Mouse (Mus musculus): ENCODE data around the gene Sdhaf2. TPM values are rescaled to one million over a fixed set of nuclear protein-coding genes. Genes with fewer than 3 reads are reported as not detected.
"Not testable (repeated sequence)": the region's sequence is repeated elsewhere in the genome, so short reads cannot be mapped to it uniquely, and the experiment has no call there.

The Sdhaf2 gene
- 67.6 and 69.6 TPM in 2 replicates for polyA plus RNA-seq (2014; fragmentation: Nextera tagmentation; extraction: Ambion mirVana)

DNA sequence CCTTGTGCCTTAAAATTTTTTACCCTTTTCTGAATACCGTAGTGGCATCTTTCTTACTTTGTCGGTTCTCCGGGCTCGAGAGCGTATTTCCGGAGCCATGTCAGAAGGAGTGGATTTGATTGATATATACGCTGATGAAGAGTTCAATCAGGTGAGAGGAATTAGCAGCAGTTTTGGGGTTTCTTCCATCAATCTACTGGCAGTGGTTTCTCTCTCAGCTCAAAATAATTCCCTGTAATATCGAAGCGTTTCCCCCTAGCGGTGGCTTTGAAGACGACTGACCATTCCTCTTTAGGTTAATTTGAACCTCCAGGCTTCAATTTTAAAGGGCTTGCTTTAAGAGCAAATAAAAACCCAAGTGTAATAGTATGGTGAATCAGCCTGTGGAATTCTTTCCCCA is at the start of gene Sdhaf2:
Gene Sdhaf2 (minus strand): TSS at position 233 of the 400 bp plus-strand sequence.
- no peaks in the 10 kb centered on the region for H3K27me3 ChIP-seq (ENCODE audit: control insufficient read depth, insufficient read depth, low read length)
- H3K9me3 ChIP-seq (ENCODE audit: control insufficient read depth, low read length): no peaks in the 10 kb centered on the region
- ATAC-seq (ENCODE audit: low FRiP score, low TSS enrichment) (no peak), DNase-seq (peak; percentile 87)
- H3K36me3 ChIP-seq (ENCODE audit: control insufficient read depth, insufficient read depth, low read length): peaks cover 19% of the 10 kb centered on the region
- peak within 1 kb of the TSS; percentile 94 for H3K27ac ChIP-seq (replicated peaks; ENCODE audit: low read depth, low read length)
- peak within 1 kb of the TSS; percentile 94 for H3K9ac ChIP-seq (replicated peaks; ENCODE audit: low read length)
- H3K4me1 ChIP-seq (ENCODE audit: control insufficient read depth, insufficient read depth, low read length): peaks cover 17% of the 10 kb centered on the region
- WGBS: 0% methylated on average over 11 of the region's 11 CpGs
- peak within 1 kb of the TSS; percentile 96 for H3K4me3 ChIP-seq (replicated peaks; ENCODE audit: low read depth, low read length)
- H3K4me2 ChIP-seq (ENCODE audit: low read length): peak within 1 kb of the TSS; percentile 75

DNA sequence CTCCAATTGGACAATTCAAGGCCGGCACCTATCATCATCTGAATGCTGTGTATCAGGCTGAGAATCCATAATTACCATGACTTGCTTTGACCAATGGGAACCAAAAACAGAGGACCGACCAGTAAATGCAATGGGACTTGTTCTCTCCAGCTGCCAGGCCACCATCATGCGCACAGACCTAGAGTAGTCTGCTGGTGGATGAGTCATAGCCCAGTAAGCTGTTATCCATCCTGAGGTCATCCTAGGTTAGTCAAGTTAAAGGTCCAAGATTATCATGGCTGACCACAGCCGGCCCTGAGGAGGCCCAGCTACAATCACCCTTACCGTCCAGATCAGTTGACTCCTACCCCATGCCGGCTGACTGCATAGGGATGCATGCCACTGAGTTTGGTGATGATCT is 43.7 kb upstream of the Sdhaf2 start:
- H3K4me2 ChIP-seq (ENCODE audit: low read length): no peak overlapping the region
- H3K9ac ChIP-seq (replicated peaks; ENCODE audit: low read length): no peak overlapping the region
- H3K27ac ChIP-seq (replicated peaks; ENCODE audit: low read depth, low read length): no peak overlapping the region
- H3K4me3 ChIP-seq (replicated peaks; ENCODE audit: low read depth, low read length): no peak overlapping the region
- H3K4me1 ChIP-seq (ENCODE audit: control insufficient read depth, insufficient read depth, low read length): no peaks in the 10 kb centered on the region
- no peaks in the 10 kb centered on the region for H3K27me3 ChIP-seq (ENCODE audit: control insufficient read depth, insufficient read depth, low read length)
- 97% methylated on average over 6 of the region's 6 CpGs for WGBS
- ATAC-seq (ENCODE audit: low FRiP score, low TSS enrichment): no peak
- H3K36me3 ChIP-seq (ENCODE audit: control insufficient read depth, insufficient read depth, low read length): peaks cover 53% of the 10 kb centered on the region
- no peak for DNase-seq
- H3K9me3 ChIP-seq (ENCODE audit: control insufficient read depth, low read length): no peaks in the 10 kb centered on the region

DNA sequence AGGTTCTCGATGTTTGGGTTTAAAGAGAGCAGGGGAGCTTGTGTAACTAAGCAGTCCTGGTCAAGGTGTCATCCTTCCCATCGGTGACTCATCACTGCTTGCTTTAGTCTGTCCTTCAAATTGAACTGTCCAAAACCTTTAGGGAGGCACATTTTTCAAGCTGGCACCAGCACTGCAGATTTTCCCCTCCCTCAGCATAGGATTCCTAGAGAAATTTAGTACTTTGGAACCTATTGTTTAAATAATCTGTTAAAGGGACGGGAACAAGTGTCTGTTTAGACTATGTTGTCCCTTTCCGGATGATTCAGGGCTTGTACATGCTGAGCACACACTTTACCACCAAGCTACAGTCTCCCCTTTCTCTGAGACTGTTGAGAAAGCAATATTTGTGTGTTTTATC is 39.3 kb upstream of the Sdhaf2 start:
- 86% methylated on average over 4 of the region's 4 CpGs for WGBS
- ATAC-seq (ENCODE audit: low FRiP score, low TSS enrichment): no peak

DNA sequence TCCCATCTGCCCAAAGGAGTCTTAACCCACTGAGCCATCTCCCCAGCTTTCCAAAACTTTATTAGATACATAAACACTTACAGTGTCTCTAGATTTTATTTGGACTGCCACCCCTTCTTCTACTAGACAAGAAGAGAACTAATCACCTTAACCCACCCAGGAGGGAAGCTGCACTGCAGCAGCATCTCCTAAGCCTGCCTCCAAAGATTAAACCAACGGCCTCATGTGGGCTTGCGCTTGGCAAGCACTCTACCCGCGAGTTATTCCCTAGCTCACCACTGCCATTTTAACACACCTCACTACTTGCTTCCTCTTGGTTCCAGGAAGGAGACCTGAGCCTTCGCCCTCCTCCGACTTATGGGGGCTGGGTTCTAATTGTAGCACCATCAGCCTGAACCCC is 38.3 kb upstream of the Sdhaf2 start:
- 87% methylated on average over 6 of the region's 6 CpGs for WGBS

More for the DNA sequence above, 39.3 kb upstream of the Sdhaf2 start:
- Histone ChIP-seq H3K4me1 (ENCODE audit: control insufficient read depth, insufficient read depth, low read length) (no peaks in the 10 kb centered on the region), H3K4me3 (replicated peaks; ENCODE audit: low read depth, low read length) (no peak overlapping the region), H3K36me3 (ENCODE audit: control insufficient read depth, insufficient read depth, low read length) (peaks cover 11% of the 10 kb centered on the region), H3K9me3 (ENCODE audit: control insufficient read depth, low read length) (no peaks in the 10 kb centered on the region), H3K4me2 (ENCODE audit: low read length) (no peak overlapping the region), H3K27me3 (ENCODE audit: control insufficient read depth, insufficient read depth, low read length) (no peaks in the 10 kb centered on the region), H3K9ac (replicated peaks; ENCODE audit: low read length) (no peak overlapping the region), H3K27ac (replicated peaks; ENCODE audit: low read depth, low read length) (no peak overlapping the region)
- no peak for DNase-seq

DNA sequence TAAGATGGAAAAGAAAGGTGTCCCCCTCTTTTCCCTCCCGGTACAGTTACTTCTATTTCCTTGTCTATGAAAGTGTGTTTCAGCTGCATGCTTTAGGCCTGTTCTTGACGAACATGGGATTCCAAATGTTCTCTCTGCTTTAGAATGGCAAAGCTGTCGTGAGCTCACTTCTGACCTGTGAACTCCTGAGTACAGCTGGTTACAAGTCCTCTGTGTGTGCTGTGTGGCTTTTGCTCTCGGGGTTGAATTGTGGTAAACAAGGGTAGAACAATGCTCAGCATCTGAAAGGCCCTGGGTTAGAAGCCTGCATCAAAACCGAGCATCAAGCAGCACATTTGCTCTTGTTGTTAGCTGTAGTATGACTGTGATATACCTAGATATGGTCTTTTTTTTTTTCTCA is 36.4 kb upstream of the Sdhaf2 start:
- no peak overlapping the region for H3K27ac ChIP-seq (replicated peaks; ENCODE audit: low read depth, low read length)
- ATAC-seq (ENCODE audit: low FRiP score, low TSS enrichment) (no peak), DNase-seq (no peak)
- no peaks in the 10 kb centered on the region for H3K36me3 ChIP-seq (ENCODE audit: control insufficient read depth, insufficient read depth, low read length)
- no peaks in the 10 kb centered on the region for H3K27me3 ChIP-seq (ENCODE audit: control insufficient read depth, insufficient read depth, low read length)
- no peaks in the 10 kb centered on the region for H3K9me3 ChIP-seq (ENCODE audit: control insufficient read depth, low read length)
- no peak overlapping the region for H3K4me3 ChIP-seq (replicated peaks; ENCODE audit: low read depth, low read length)
- no peaks in the 10 kb centered on the region for H3K4me1 ChIP-seq (ENCODE audit: control insufficient read depth, insufficient read depth, low read length)
- 68% methylated on average over 5 of the region's 5 CpGs for WGBS
- no peak overlapping the region for H3K4me2 ChIP-seq (ENCODE audit: low read length)
- no peak overlapping the region for H3K9ac ChIP-seq (replicated peaks; ENCODE audit: low read length)

More for the DNA sequence above, 38.3 kb upstream of the Sdhaf2 start:
- H3K4me1 ChIP-seq (ENCODE audit: control insufficient read depth, insufficient read depth, low read length): no peaks in the 10 kb centered on the region
- no peaks in the 10 kb centered on the region for H3K27me3 ChIP-seq (ENCODE audit: control insufficient read depth, insufficient read depth, low read length)
- no peaks in the 10 kb centered on the region for H3K9me3 ChIP-seq (ENCODE audit: control insufficient read depth, low read length)
- no peak overlapping the region for H3K9ac ChIP-seq (replicated peaks; ENCODE audit: low read length)
- H3K36me3 ChIP-seq (ENCODE audit: control insufficient read depth, insufficient read depth, low read length): peaks cover 3% of the 10 kb centered on the region; the same call in 1 of the 2 replicates
- no peak for ATAC-seq (ENCODE audit: low FRiP score, low TSS enrichment)
- no peak overlapping the region for H3K27ac ChIP-seq (replicated peaks; ENCODE audit: low read depth, low read length)
- H3K4me2 ChIP-seq (ENCODE audit: low read length): no peak overlapping the region
- no peak for DNase-seq
- H3K4me3 ChIP-seq (replicated peaks; ENCODE audit: low read depth, low read length): no peak overlapping the region

DNA sequence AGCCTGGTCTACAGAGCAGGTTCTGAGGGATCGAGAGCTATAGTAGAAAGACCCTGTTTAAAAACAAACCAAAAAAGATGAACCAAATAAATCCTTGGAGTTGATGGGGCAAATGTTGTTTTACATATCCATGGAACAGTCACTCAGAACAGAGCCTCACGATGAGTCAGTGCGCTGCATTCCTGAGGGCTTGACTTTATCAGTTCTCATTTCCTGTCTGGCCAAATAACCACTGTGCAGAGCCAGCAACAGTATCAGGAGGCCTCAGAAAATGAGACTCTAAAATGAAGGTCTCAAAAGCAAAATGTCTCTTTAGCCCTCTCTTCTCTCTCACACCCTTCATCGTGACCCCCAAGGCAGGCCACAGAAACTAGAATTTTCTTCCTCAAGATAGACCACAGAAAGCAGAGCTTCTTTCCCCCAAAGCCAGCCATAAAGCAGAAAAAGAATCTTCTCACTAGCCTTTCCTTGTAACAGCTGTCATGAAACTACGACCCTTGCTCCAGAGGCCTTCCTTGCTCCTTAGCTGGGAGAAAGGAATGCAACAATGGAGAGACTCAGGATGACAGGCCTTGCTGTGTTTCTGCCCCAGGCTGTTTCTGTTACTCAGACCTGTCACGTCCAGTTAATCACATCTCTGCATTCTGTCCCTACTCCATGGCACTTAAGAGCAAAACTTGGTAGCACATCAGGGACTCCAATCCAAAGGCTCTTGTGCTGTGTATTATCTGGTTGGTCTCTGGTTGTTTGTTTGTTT is 35.8 kb upstream of the Sdhaf2 start:
- ATAC-seq (ENCODE audit: low FRiP score, low TSS enrichment) (no peak), DNase-seq (no peak)
- no peak overlapping the region for H3K4me2 ChIP-seq (ENCODE audit: low read length)
- H3K27me3 ChIP-seq (ENCODE audit: control insufficient read depth, insufficient read depth, low read length): no peaks in the 10 kb centered on the region
- H3K36me3 ChIP-seq (ENCODE audit: control insufficient read depth, insufficient read depth, low read length): no peaks in the 10 kb centered on the region
- H3K9ac ChIP-seq (replicated peaks; ENCODE audit: low read length): no peak overlapping the region
- no peak overlapping the region for H3K27ac ChIP-seq (replicated peaks; ENCODE audit: low read depth, low read length)
- 0 out of 2 replicates have a peak, but pooled peaks cover 3% of the 10 kb centered on the region for H3K4me1 ChIP-seq (ENCODE audit: control insufficient read depth, insufficient read depth, low read length)
- WGBS: 70% methylated on average over 6 of the region's 6 CpGs
- H3K9me3 ChIP-seq (ENCODE audit: control insufficient read depth, low read length): no peaks in the 10 kb centered on the region
- no peak overlapping the region for H3K4me3 ChIP-seq (replicated peaks; ENCODE audit: low read depth, low read length)

DNA sequence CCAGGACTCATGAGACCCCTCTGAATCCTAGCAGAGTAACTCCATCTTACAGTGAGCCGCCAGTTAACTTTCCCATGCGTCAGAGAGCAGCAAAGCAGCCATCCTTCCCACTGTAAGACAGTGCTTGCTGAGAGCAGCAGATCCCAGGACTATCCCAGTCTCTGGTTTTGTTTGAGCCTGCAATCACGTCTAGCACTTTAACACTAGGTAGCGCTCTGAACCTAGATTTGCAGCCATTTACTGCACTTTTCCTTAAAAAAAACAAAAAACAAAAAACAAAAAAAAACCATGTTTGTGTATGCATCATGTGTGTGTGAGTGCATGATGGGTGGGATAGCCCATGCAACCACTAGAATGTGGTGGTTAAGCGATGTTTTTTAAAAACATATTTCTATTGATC is 34.2 kb upstream of the Sdhaf2 start:
- no peak overlapping the region for H3K9ac ChIP-seq (replicated peaks; ENCODE audit: low read length)
- WGBS: 36% methylated on average over 5 of the region's 5 CpGs
- H3K4me3 ChIP-seq (replicated peaks; ENCODE audit: low read depth, low read length): no peak overlapping the region
- peak; percentile 37 for DNase-seq
- no peak overlapping the region for H3K4me2 ChIP-seq (ENCODE audit: low read length)
- H3K36me3 ChIP-seq (ENCODE audit: control insufficient read depth, insufficient read depth, low read length): no peaks in the 10 kb centered on the region
- H3K9me3 ChIP-seq (ENCODE audit: control insufficient read depth, low read length): no peaks in the 10 kb centered on the region
- H3K27me3 ChIP-seq (ENCODE audit: control insufficient read depth, insufficient read depth, low read length): no peaks in the 10 kb centered on the region
- no peak for ATAC-seq (ENCODE audit: low FRiP score, low TSS enrichment)
- H3K27ac ChIP-seq (replicated peaks; ENCODE audit: low read depth, low read length): no peak overlapping the region
- peaks cover 10% of the 10 kb centered on the region; the same call in 1 of the 2 replicates for H3K4me1 ChIP-seq (ENCODE audit: control insufficient read depth, insufficient read depth, low read length)

DNA sequence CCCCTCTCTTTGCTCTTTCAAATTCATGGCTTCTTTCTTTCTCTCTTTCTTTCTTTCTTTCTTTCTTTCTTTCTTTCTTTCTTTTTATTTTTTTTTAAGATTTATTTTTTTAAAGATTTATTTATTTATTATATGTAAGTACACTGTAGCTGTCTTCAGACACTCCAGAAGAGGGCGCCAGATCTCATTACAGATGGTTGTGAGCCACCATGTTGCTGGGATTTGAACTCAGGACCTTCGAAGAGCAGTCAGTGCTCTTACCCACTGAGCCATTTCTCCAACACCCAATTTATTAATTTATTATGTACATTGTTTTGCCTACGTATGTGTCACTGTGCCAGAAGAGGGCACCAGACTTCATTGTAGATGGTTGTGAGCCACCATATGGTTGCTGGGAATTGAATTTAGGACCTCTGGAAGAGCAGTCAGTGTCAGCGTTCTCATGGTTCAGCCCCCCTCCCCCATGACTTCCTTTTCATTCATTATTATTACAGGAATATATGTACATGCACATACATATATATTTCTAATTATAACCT is 32.0 kb upstream of the Sdhaf2 start:
- H3K36me3 ChIP-seq (ENCODE audit: control insufficient read depth, insufficient read depth, low read length): peaks cover 12% of the 10 kb centered on the region
- not testable (repeated sequence) for H3K4me2 ChIP-seq (ENCODE audit: low read length); DNase-seq; H3K27me3 ChIP-seq (ENCODE audit: control insufficient read depth, insufficient read depth, low read length); ATAC-seq (ENCODE audit: low FRiP score, low TSS enrichment); H3K27ac ChIP-seq (replicated peaks; ENCODE audit: low read depth, low read length); H3K9ac ChIP-seq (replicated peaks; ENCODE audit: low read length); H3K9me3 ChIP-seq (ENCODE audit: control insufficient read depth, low read length); H3K4me3 ChIP-seq (replicated peaks; ENCODE audit: low read depth, low read length)
- 77% methylated on average over 4 of the region's 4 CpGs for WGBS
- peaks cover 18% of the 10 kb centered on the region for H3K4me1 ChIP-seq (ENCODE audit: control insufficient read depth, insufficient read depth, low read length)

DNA sequence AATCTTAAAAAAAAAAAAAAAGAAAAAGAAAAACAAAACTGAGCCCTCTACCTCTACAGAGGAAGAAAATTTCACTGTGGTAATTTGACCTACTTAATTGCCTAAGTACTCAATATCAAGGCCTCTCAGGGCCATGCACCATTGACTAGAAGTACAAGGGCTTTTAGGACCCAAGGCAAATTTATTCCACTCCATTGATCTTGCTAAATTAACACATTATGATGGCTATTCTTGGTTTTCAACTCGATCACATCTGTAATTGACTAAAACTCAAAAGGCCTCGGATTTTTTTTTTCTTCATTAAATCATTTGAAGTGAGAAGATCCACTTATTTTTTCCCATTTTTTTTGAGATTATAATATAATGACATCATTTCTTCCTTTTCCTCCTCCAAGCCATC is 31.5 kb upstream of the Sdhaf2 start:
- no peak overlapping the region for H3K27ac ChIP-seq (replicated peaks; ENCODE audit: low read depth, low read length)
- no peak for ATAC-seq (ENCODE audit: low FRiP score, low TSS enrichment)
- no peak overlapping the region for H3K4me3 ChIP-seq (replicated peaks; ENCODE audit: low read depth, low read length)
- H3K36me3 ChIP-seq (ENCODE audit: control insufficient read depth, insufficient read depth, low read length): peaks cover 16% of the 10 kb centered on the region
- H3K9me3 ChIP-seq (ENCODE audit: control insufficient read depth, low read length): no peaks in the 10 kb centered on the region
- no peaks in the 10 kb centered on the region for H3K27me3 ChIP-seq (ENCODE audit: control insufficient read depth, insufficient read depth, low read length)
- no peak overlapping the region for H3K9ac ChIP-seq (replicated peaks; ENCODE audit: low read length)
- WGBS: 80% methylated on average over 2 of the region's 2 CpGs
- no peak overlapping the region for H3K4me2 ChIP-seq (ENCODE audit: low read length)
- DNase-seq: no peak
- peaks cover 18% of the 10 kb centered on the region for H3K4me1 ChIP-seq (ENCODE audit: control insufficient read depth, insufficient read depth, low read length)
